In the genomic region with DNA sequence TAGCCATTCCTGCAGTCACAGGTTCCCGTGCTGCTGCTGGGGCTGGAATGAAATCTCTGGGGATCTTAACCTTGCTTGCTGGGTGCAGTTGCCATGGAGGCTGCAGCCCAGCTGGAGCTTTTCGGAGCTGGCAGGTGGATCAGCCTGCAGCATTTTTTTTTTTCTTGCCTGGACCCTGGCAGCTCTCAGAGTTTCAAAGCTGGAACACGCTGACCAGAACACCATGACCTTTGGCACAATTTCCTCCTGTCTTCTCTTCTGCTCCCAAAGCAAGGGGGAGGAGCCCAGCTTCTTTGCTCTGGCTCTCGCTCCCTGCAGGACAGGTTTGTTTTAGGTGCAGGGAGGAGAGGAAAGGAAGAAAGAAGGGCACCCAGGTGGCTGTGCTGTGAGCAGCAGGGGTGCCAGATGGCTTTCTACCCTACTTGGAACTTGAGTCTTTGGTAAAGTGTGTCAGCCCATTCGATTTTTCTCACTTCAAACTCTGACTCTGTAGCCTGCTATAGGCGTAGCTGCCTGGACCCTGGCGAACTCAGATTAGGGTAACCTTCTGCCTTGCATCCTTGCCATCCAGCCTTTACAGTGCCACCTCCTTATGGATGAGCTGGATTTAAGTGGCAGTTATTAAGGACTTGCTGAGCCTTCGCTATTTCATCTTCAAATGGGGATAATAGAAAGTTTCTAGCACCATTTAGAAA, we compare ENCODE assay signal across 7 mouse cellular contexts.
DNase-seq lines count a peak whose midpoint lies in the region; ATAC-seq and TF ChIP-seq lines count a peak whose summit lies in the region.

No protein-coding gene starts in this region.

- no peak overlapping the region for H3K4me3 ChIP-seq in CH12.LX (replicated peaks in 1 of 3; ENCODE audit: low read depth in 2 of 3, low read length in 2 of 3, poor library complexity in 1 of 3)
- no peak overlapping the region for H3K4me3 ChIP-seq in forebrain, postnatal 0 days (ENCODE audit: low read depth, low read length)
- H3K4me3 ChIP-seq in hindbrain, embryonic 13.5 days: no peak overlapping the region

- H3K9me3 ChIP-seq in CH12.LX (replicated peaks; ENCODE audit: low read length): no peaks in the 10 kb centered on the region
- H3K9me3 ChIP-seq in forebrain, postnatal 0 days (ENCODE audit: low read length): no peaks in the 10 kb centered on the region
- no peaks in the 10 kb centered on the region for H3K9me3 ChIP-seq in hindbrain, embryonic 13.5 days

- H3K4me2 ChIP-seq in CH12.LX (ENCODE audit: insufficient read depth, low read depth, poor library complexity, severe bottlenecking): peak overlapping the region; percentile 27; the same call in 1 of the 2 replicates
- H3K4me2 ChIP-seq in forebrain, postnatal 0 days (ENCODE audit: low read depth): no peak overlapping the region
- H3K4me2 ChIP-seq in hindbrain, embryonic 13.5 days: no peak overlapping the region

- no peak for TF ChIP-seq EP300 in CH12.LX (IDR thresholded peaks at IDR 0.05; ENCODE audit: low read length)

- TF ChIP-seq CTCF in CH12.LX (conservative IDR thresholded peaks at IDR 0.05 in 1 of 2, IDR thresholded peaks at IDR 0.05 in 1 of 2; ENCODE audit: low read depth in 2 of 2, low read length in 2 of 2): no peak
- no peak for TF ChIP-seq CTCF in forebrain, postnatal 0 days (IDR thresholded peaks at IDR 0.05; ENCODE audit: low read depth)

- WGBS in forebrain, postnatal 0 days: 26% methylated on average over 8 of the region's 8 CpGs
- 33% methylated on average over 8 of the region's 8 CpGs for WGBS in hindbrain, embryonic 13.5 days

- H3K9ac ChIP-seq in CH12.LX (ENCODE audit: insufficient read depth, low read depth): no peak overlapping the region
- H3K9ac ChIP-seq in forebrain, postnatal 0 days: no peak overlapping the region
- H3K9ac ChIP-seq in hindbrain, embryonic 13.5 days: 0 out of 2 replicates have a peak overlapping the region, but pooled peaks have one; percentile 19

- no peak for TF ChIP-seq RAD21 in CH12.LX (IDR thresholded peaks at IDR 0.05; ENCODE audit: low read depth, low read length)

- TF ChIP-seq POLR2A in CH12.LX (IDR thresholded peaks at IDR 0.05; ENCODE audit: low read depth, low read length): no peak

- peak; percentile 27 for ATAC-seq in forebrain, postnatal 0 days
- ATAC-seq in hindbrain, embryonic 13.5 days (ENCODE audit: low FRiP score): no peak

- H3K79me2 ChIP-seq in CH12.LX (replicated peaks; ENCODE audit: control insufficient read depth, extremely low read depth, insufficient read depth, poor library complexity, severe bottlenecking): no peaks in the 10 kb centered on the region

- H3K36me3 ChIP-seq in CH12.LX (replicated peaks in 1 of 2; ENCODE audit: control insufficient read depth in 1 of 2, insufficient read depth in 1 of 2, low read length in 1 of 2): no peaks in the 10 kb centered on the region
- no peaks in the 10 kb centered on the region for H3K36me3 ChIP-seq in forebrain, postnatal 0 days (ENCODE audit: insufficient read depth)
- no peaks in the 10 kb centered on the region for H3K36me3 ChIP-seq in hindbrain, embryonic 13.5 days

- no peaks in the 10 kb centered on the region for H3K27me3 ChIP-seq in CH12.LX (replicated peaks)
- H3K27me3 ChIP-seq in forebrain, postnatal 0 days (ENCODE audit: insufficient read depth, low read length): no peaks in the 10 kb centered on the region
- no peaks in the 10 kb centered on the region for H3K27me3 ChIP-seq in hindbrain, embryonic 13.5 days

- dilution Hi-C loops in CH12.LX (cut with MboI; ENCODE audit: extremely low pct_ligation_motif_present, extremely low pct_unique_long_range_greater_than_20kb, low sequenced_read_pairs): no loop called here

- no peak overlapping the region for H3K27ac ChIP-seq in CH12.LX (ENCODE audit: insufficient read depth, low read depth)
- 0 out of 2 replicates have a peak overlapping the region, but pooled peaks have one; percentile 17 for H3K27ac ChIP-seq in forebrain, postnatal 0 days (ENCODE audit: low read depth, low read length)
- H3K27ac ChIP-seq in hindbrain, embryonic 13.5 days: no peak overlapping the region

- in situ Hi-C loops in CH12.LX (cut with MboI; ENCODE audit: low pct_ligation_motif_present, low pct_unique_long_range_greater_than_20kb, low sequenced_read_pairs): no loop called here

- no peak for DNase-seq in CH12.LX (ENCODE audit: extremely low read depth)
- peak; percentile 78 for DNase-seq in adrenal gland, postnatal 10 days
- peak; percentile 54 for DNase-seq in forebrain, postnatal 0 days
- peak; percentile 15 to 37 for DNase-seq in layer of hippocampus, postnatal 36 days
- peak; percentile 90 for DNase-seq in ovary, adult 18-20 months (ENCODE audit: low spot score)
- DNase-seq in yolk sac, embryonic 10.5 days (ENCODE audit: low spot score): peak; percentile 67

- H3K4me1 ChIP-seq in CH12.LX (ENCODE audit: control insufficient read depth in 1 of 2, insufficient read depth in 2 of 2): peaks cover 10 to 20% of the 10 kb centered on the region in 2 experiments; a peak in 3 of 4 replicates
- peaks cover 10% of the 10 kb centered on the region for H3K4me1 ChIP-seq in forebrain, postnatal 0 days (ENCODE audit: insufficient read depth)
- H3K4me1 ChIP-seq in hindbrain, embryonic 13.5 days (replicated peaks): peaks cover 7% of the 10 kb centered on the region

TF ChIP-seq in CH12.LX, 34 proteins besides CTCF, POLR2A, EP300 and RAD21:
- TF ChIP-seq RCOR1 (conservative IDR thresholded peaks at IDR 0.05; ENCODE audit: low read depth, low read length) (no peak), E2F4 (IDR thresholded peaks at IDR 0.05; ENCODE audit: insufficient replicate concordance, low read depth, low read length) (no peak), TCF12 (IDR thresholded peaks at IDR 0.05; ENCODE audit: low read depth, low read length) (no peak), MXI1 (IDR thresholded peaks at IDR 0.05; ENCODE audit: low read depth, low read length) (no peak), HCFC1 (IDR thresholded peaks at IDR 0.05; ENCODE audit: low read depth, low read length) (no peak), ZNF384 (IDR thresholded peaks at IDR 0.05; ENCODE audit: low read depth, low read length) (0 out of 2 replicates have a peak, but pooled peaks have one; percentile 16), USF2 (conservative IDR thresholded peaks at IDR 0.05; ENCODE audit: low read depth, low read length) (no peak), ZMIZ1 (IDR thresholded peaks at IDR 0.05; ENCODE audit: low read depth, low read length) (no peak), IRF4 (IDR thresholded peaks at IDR 0.05; ENCODE audit: low read depth, low read length) (0 out of 2 replicates have a peak, but pooled peaks have one; percentile 2), CHD1 (IDR thresholded peaks at IDR 0.05; ENCODE audit: low read depth, low read length) (no peak), POLR2AphosphoS2 (IDR thresholded peaks at IDR 0.05; ENCODE audit: low read depth, low read length) (no peak), ZC3H11A (IDR thresholded peaks at IDR 0.05; ENCODE audit: low read depth, low read length) (no peak), MAX (IDR thresholded peaks at IDR 0.05; ENCODE audit: low read length) (no peak), USF1 (IDR thresholded peaks at IDR 0.05; ENCODE audit: low read depth, low read length) (no peak), CHD2 (IDR thresholded peaks at IDR 0.05; ENCODE audit: low read length) (no peak), ETS1 (conservative IDR thresholded peaks at IDR 0.05; ENCODE audit: low read depth, low read length) (no peak)
TF ChIP-seq in CH12.LX: peak in this region for 2.
